Mouse (Mus musculus) hindbrain, postnatal 0 days (tissue): ENCODE results near the gene Chchd10. TPM values are rescaled to one million over a fixed set of nuclear protein-coding genes. Genes with fewer than 3 reads are reported as not detected.

Experiments
- ATAC-seq: fragments of 200-750 bp; cut with Nextera tagmentation; 2 replicates; pipeline ENCODE4 v1.8.0; 2017; ENCODE audit warnings: mild to moderate bottlenecking, moderate TSS enrichment, moderate library complexity
- DNase-seq: peaks from one replicate; pipeline ENCODE4 v3.0.0-alpha.2; 2015; ENCODE audit warnings: low spot score
- H3K27ac ChIP-seq: fragments of 300-500 bp; sonication (generic); 2 replicates; pipeline ENCODE4 v1.5.1; 2014; ENCODE audit warnings: mild to moderate bottlenecking
- H3K27me3 ChIP-seq: fragments of 300-500 bp; sonication (generic); 2 replicates; pipeline ENCODE4 v1.6.1; 2014; ENCODE audit warnings: low read length, mixed read lengths; ENCODE audit not compliant: insufficient read depth
- H3K36me3 ChIP-seq: fragments of 300-500 bp; sonication (generic); 2 replicates; pipeline ENCODE4 v1.6.1; 2014; ENCODE audit warnings: low read length, mixed read lengths; ENCODE audit not compliant: insufficient read depth
- H3K4me1 ChIP-seq: fragments of 300-500 bp; sonication (generic); 2 replicates; pipeline ENCODE4 v1.6.1; 2014; ENCODE audit warnings: antibody characterized with exemption, low read length, mixed read lengths; ENCODE audit not compliant: insufficient read depth
- H3K4me2 ChIP-seq: fragments of 300-500 bp; sonication (generic); 2 replicates; pipeline ENCODE4 v1.6.1; 2014; ENCODE audit warnings: low read depth, mild to moderate bottlenecking, low read length, moderate library complexity, mixed read lengths
- H3K4me3 ChIP-seq: fragments of 300-500 bp; sonication (generic); 2 replicates; pipeline ENCODE4 v1.5.1; 2014; ENCODE audit warnings: low read length
- H3K9ac ChIP-seq: fragments of 300-500 bp; sonication (generic); replicated peaks from 2 replicates; pipeline ENCODE4 v1.6.1; 2014; ENCODE audit warnings: mild to moderate bottlenecking, low read length, moderate library complexity, mixed read lengths
- H3K9me3 ChIP-seq: fragments of 300-500 bp; sonication (generic); 2 replicates; pipeline ENCODE4 v1.6.1; 2016; ENCODE audit warnings: low read length, mixed read lengths
- CTCF ChIP-seq: IDR thresholded peaks from 2 replicates; pipeline ENCODE4 v1.5.1; 2016; ENCODE audit warnings: antibody characterized with exemption, control low read depth, low read depth
- WGBS: fragments of 180-500 bp; shearing (Covaris S2); extraction: QIAGEN DNeasy Blood & Tissue Kit; methylation state at CpG from one replicate; pipeline ENCODE4 v1.1.7; 2014; 5-methylcytosine and 5-hydroxymethylcytosine counted together
- polyA plus RNA-seq: library from polyadenylated mRNA; unstranded; fragments of >200 nt; fragmentation: Nextera tagmentation; extraction: Ambion mirVana; gene quantifications from 2 replicates; pipeline ENCODE4 v1.2.1, GENCODE M21; 2015
- total RNA-seq: library from RNA; depleted of rRNA; stranded (reverse); fragments of >200 nt; gene quantifications from 2 replicates; pipeline ENCODE4 v1.2.3, GENCODE M21; 2014

The Chchd10 gene
- total and polyA plus RNA-seq, 2 experiments from 2014 or later, result 312 to 332 TPM

DNA sequence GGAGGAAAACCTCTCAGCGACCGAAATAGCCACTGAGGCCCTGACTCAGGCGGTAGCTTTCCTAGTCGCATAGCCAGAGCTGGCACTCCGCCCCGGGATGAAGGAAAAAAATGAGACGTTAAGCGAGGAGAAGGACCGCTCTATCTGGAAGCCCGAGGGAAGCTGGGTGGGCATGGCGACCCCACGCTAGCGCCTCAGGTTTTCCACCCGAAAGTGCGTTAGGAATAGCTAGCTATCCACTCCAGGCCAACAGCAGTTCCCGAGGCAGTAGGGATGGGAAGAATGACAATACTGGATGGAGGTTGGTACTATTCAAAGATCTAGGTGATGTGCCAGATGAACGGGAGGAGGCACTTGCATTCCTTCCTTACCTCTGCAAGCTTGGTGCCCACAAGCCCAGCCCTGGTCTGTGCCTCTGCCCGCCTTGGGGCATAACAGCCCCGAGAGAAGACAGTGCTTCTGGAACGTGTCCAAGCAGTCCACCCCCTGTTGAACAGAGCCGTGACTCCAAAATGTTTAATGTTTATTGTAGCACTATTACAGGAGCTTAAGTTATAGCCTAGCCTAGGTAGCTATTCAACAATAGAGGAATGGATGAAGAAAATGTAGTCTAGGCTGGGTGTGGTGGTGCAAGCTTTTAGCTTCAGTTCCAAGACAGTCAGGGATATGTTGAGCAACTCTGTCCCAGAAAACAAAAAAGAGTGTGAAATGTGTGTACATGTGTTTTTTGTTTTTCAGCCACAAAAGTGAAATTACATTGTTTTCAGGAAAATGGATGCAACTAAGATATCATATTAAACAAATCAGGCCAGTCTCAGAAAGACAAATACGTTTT lies 11.0 kb upstream of the Chchd10 start:
- DNase-seq (peak; percentile 37), ATAC-seq (peak; percentile 57)
- H3K4me1 ChIP-seq, result peaks cover 14% of the 10 kb centered on the region; the same call in 1 of the 2 replicates
- 4% methylated on average over 22 of the region's 22 CpGs for WGBS
- no peaks in the 10 kb centered on the region for H3K36me3 ChIP-seq
- peak overlapping the region; percentile 99 for H3K27ac ChIP-seq
- H3K9me3 ChIP-seq, result no peaks in the 10 kb centered on the region
- H3K4me2 ChIP-seq, result peak overlapping the region; percentile 72
- TF ChIP-seq CTCF, result no peak
- H3K4me3 ChIP-seq, result peak overlapping the region; percentile 96
- no peaks in the 10 kb centered on the region for H3K27me3 ChIP-seq
- peak overlapping the region; percentile 97 for H3K9ac ChIP-seq

DNA sequence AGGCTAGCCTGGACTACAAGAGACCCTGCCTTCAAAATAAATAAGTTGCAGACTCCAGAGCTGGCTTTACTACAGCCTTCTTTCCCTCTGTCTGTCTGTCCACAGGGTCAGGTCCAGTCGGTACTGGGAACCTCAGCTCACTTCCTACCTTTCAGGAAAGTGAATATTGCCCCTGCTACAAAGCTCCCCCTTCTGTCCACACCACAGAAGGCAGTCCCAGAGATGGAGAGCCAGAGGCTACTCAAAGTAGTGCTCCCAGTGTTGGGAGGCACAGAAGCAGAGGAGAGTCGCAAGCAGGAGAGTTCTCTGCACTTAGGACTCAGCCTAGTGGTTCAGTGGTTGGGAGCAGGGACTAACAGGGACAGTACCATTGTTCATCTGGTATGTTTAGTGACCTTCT lies 8.6 kb upstream of the Chchd10 start:
- peak; percentile 30 for TF ChIP-seq CTCF
- no peak overlapping the region for H3K27ac ChIP-seq
- no peaks in the 10 kb centered on the region for H3K36me3 ChIP-seq
- 43% methylated on average over 2 of the region's 2 CpGs for WGBS
- H3K9ac ChIP-seq, result no peak overlapping the region
- no peak for DNase-seq
- H3K27me3 ChIP-seq, result no peaks in the 10 kb centered on the region
- H3K4me3 ChIP-seq, result no peak overlapping the region
- 0 out of 2 replicates have a peak, but pooled peaks cover 3% of the 10 kb centered on the region for H3K4me1 ChIP-seq
- no peak overlapping the region for H3K4me2 ChIP-seq
- ATAC-seq, result no peak
- no peaks in the 10 kb centered on the region for H3K9me3 ChIP-seq

DNA sequence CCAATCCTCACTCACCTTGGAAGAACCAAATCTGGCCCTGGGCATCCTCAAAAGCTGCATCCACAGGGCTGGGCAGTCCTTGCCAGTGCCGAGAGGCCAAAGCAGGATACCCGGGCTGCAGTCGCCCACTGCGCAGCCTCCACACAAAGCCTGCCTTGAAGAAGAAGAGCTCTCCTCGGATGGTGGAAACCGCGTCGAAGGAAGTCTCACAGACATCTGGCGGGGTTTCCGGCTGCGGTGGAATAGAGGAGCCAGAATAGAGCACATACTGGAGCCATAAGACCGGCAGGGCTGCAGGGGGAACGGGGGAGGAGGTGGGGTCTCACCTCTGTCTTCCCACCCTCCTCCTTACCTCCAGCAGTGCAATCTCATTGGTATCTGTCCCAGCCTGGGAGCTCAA lies 6.5 kb upstream of the Chchd10 start:
- H3K4me3 ChIP-seq, result no peak overlapping the region
- ATAC-seq, result no peak
- no peak overlapping the region for H3K27ac ChIP-seq
- peaks cover 3% of the 10 kb centered on the region for H3K4me1 ChIP-seq
- H3K9ac ChIP-seq, result no peak overlapping the region
- no peaks in the 10 kb centered on the region for H3K27me3 ChIP-seq
- H3K9me3 ChIP-seq, result no peaks in the 10 kb centered on the region
- DNase-seq, result no peak
- H3K4me2 ChIP-seq, result no peak overlapping the region
- TF ChIP-seq CTCF, result no peak
- WGBS, result 74% methylated on average over 13 of the region's 13 CpGs
- H3K36me3 ChIP-seq, result no peaks in the 10 kb centered on the region

DNA sequence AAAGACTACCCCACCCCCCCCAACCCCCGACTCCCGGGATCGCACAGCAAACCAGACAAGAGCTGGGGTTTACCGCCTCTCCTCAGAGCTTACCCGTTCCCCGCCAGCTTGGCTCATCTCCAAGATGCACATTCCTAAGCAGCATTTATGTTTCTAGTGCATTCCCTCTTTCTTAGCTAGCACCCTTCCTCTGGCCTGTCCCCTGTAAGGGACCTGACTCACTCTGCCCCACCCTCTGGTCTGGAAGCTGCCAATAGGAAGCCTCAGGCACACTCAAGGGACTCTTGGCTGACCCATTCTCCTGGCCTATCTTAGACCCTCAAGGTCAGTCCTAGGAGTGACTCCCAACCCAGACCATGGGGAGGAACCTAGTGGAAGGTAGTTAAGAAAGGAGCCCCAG lies 2.6 kb upstream of the Chchd10 start:
- DNase-seq, result peak; percentile 33
- Histone ChIP-seq H3K27ac (no peak overlapping the region), H3K9ac (no peak overlapping the region), H3K4me1 (peaks cover 14% of the 10 kb centered on the region), H3K36me3 (no peaks in the 10 kb centered on the region), H3K4me3 (no peak overlapping the region), H3K4me2 (no peak overlapping the region), H3K9me3 (no peaks in the 10 kb centered on the region), H3K27me3 (no peaks in the 10 kb centered on the region)
- no peak for TF ChIP-seq CTCF
- WGBS, result 20% methylated on average over 6 of the region's 6 CpGs
- ATAC-seq, result 0 out of 2 replicates have a peak, but pooled peaks have one; percentile 6

DNA sequence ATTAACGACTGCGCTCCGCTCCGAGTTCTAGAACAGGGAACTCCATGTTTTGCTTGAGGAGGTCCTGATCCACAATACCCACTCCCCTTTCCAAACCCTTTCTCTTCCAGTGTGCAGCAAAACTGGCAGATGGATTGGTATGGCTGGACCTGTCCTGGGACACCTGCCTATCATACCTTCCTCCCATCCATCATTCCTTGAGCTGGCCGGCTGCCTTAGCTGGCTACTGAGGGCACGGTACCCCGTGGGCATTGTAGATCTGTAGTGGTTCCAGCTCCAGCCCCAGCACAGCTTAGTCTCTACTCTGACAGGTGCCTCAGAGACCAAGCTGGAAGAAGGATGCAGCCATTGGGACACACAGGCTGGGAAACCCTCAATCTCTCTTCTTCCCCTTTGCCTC lies 1.6 kb upstream of the Chchd10 start:
- Histone ChIP-seq H3K36me3 (no peaks in the 10 kb centered on the region), H3K27me3 (no peaks in the 10 kb centered on the region), H3K9me3 (no peaks in the 10 kb centered on the region), H3K4me1 (peaks cover 14% of the 10 kb centered on the region), H3K27ac (no peak overlapping the region), H3K9ac (no peak overlapping the region), H3K4me2 (peak overlapping the region; percentile 87), H3K4me3 (peak overlapping the region; percentile 43)
- 28% methylated on average over 7 of the region's 7 CpGs for WGBS
- DNase-seq, result no peak
- TF ChIP-seq CTCF, result no peak
- ATAC-seq, result no peak

DNA sequence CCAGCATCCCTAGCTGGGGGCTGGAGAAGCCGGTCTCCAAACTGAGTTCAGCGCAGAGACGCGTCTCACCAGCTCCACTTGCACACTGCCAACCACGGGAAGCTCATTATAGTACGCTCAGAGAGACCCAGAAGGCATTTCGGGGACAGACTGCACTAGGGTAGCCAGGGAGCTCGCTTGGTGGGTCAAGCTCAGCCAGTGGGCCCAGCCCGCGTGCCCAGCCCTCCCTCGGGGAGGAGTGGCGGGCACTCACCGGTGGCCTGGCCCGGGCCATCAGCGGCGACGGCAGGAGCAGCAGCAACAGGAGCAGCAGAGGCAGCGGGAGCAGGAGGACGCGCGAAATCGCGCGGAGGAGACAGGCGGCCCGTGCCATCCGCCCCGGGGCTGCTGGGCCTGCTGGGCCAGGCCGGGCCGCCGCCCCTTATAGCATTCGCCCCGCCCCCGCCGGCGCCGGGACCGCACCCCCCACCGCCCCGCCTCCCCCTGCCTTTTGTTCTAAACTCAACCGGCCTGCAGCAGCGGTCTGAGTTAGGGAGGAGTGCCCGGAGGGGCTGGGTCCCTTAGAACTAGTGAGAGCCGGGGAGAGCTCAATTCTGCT lies 750 bp upstream of the Chchd10 start:
- ATAC-seq (peak; percentile 27), DNase-seq (peak; percentile 43)
- 0 out of 2 replicates have a peak overlapping the region, but pooled peaks have one; percentile 3 for H3K27ac ChIP-seq
- no peaks in the 10 kb centered on the region for H3K36me3 ChIP-seq
- H3K27me3 ChIP-seq, result no peaks in the 10 kb centered on the region
- WGBS, result under 1% methylated on average over 35 of the region's 44 CpGs
- no peaks in the 10 kb centered on the region for H3K9me3 ChIP-seq
- H3K4me3 ChIP-seq, result peak overlapping the region; percentile 43
- peak overlapping the region; percentile 58 for H3K9ac ChIP-seq
- H3K4me2 ChIP-seq, result peak overlapping the region; percentile 87
- TF ChIP-seq CTCF, result no peak
- H3K4me1 ChIP-seq, result peaks cover 14% of the 10 kb centered on the region
